In genomic region chr16:37962696-37963095, GRCm38 (mm10) we compare ENCODE assay signal across 6 mouse cellular contexts. TPM values are rescaled to one million over a fixed set of nuclear protein-coding genes. Genes with fewer than 3 reads are reported as not detected.
DNase-seq lines count a peak whose midpoint lies in the region; ATAC-seq lines count a peak whose summit lies in the region.
"Not testable (repeated sequence)": the region's sequence is repeated elsewhere in the genome, so short reads cannot be mapped to it uniquely, and the experiment has no call there.

No protein-coding gene starts in this region.

- peak overlapping the region; percentile 86; the same call in 1 of the 2 replicates for H3K27ac ChIP-seq in hindbrain, embryonic 10.5 days
- peak overlapping the region; percentile 68; the same call in 1 of the 2 replicates for H3K27ac ChIP-seq in hindbrain, embryonic 15.5 days (replicated peaks)
- peak overlapping the region; percentile 70; the same call in 1 of the 2 replicates for H3K27ac ChIP-seq in kidney, embryonic 15.5 days
- not testable (repeated sequence) for H3K27ac ChIP-seq in midbrain, embryonic 11.5 days (ENCODE audit: low read depth, low read length)
- peak overlapping the region; percentile 90 for H3K27ac ChIP-seq in neural tube, embryonic 11.5 days (ENCODE audit: low read depth, low read length)
- peak overlapping the region; percentile 71; the same call in 1 of the 2 replicates for H3K27ac ChIP-seq in neural tube, embryonic 15.5 days (replicated peaks)

- H3K9ac ChIP-seq in hindbrain, embryonic 15.5 days; kidney, embryonic 15.5 days; midbrain, embryonic 11.5 days (ENCODE audit: low read length); neural tube, embryonic 11.5 days (ENCODE audit: low read length); neural tube, embryonic 15.5 days (replicated peaks): not testable (repeated sequence)

- not testable (repeated sequence) for H3K27me3 ChIP-seq in hindbrain, embryonic 10.5 days (ENCODE audit: insufficient read depth, poor library complexity, severe bottlenecking); hindbrain, embryonic 15.5 days; kidney, embryonic 15.5 days; midbrain, embryonic 11.5 days (ENCODE audit: control insufficient read depth, insufficient read depth, low read length); neural tube, embryonic 11.5 days (ENCODE audit: control insufficient read depth, insufficient read depth, low read length); neural tube, embryonic 15.5 days (replicated peaks)

- WGBS in hindbrain, embryonic 10.5 days = 83% methylated on average over 4 of the region's 4 CpGs
- WGBS in hindbrain, embryonic 15.5 days = 82% methylated on average over 4 of the region's 4 CpGs
- WGBS in kidney, embryonic 15.5 days = 82% methylated on average over 4 of the region's 4 CpGs
- 90% methylated on average over 4 of the region's 4 CpGs for WGBS in midbrain, embryonic 11.5 days
- 82% methylated on average over 4 of the region's 4 CpGs for WGBS in neural tube, embryonic 11.5 days
- 86% methylated on average over 4 of the region's 4 CpGs for WGBS in neural tube, embryonic 15.5 days

- DNase-seq in hindbrain, embryonic 10.5 days (ENCODE audit: low spot score); neural tube, embryonic 11.5 days (ENCODE audit: low spot score): not testable (repeated sequence)
- DNase-seq in midbrain, embryonic 11.5 days (ENCODE audit: low spot score, missing footprints) = peak; percentile 60

- H3K4me1 ChIP-seq in hindbrain, embryonic 10.5 days (replicated peaks) = peaks cover 28% of the 10 kb centered on the region
- peaks cover 22% of the 10 kb centered on the region for H3K4me1 ChIP-seq in hindbrain, embryonic 15.5 days (replicated peaks)
- H3K4me1 ChIP-seq in kidney, embryonic 15.5 days = peaks cover 25% of the 10 kb centered on the region
- peaks cover 20% of the 10 kb centered on the region for H3K4me1 ChIP-seq in midbrain, embryonic 11.5 days (ENCODE audit: control insufficient read depth, insufficient read depth, low read length)
- H3K4me1 ChIP-seq in neural tube, embryonic 11.5 days (ENCODE audit: control insufficient read depth, insufficient read depth, low read length) = peaks cover 22% of the 10 kb centered on the region
- H3K4me1 ChIP-seq in neural tube, embryonic 15.5 days = peaks cover 21% of the 10 kb centered on the region

- H3K4me2 ChIP-seq in hindbrain, embryonic 15.5 days = 0 out of 2 replicates have a peak overlapping the region, but pooled peaks have one; percentile 31
- H3K4me2 ChIP-seq in kidney, embryonic 15.5 days; midbrain, embryonic 11.5 days; neural tube, embryonic 11.5 days (ENCODE audit: low read depth); neural tube, embryonic 15.5 days: not testable (repeated sequence)

- H3K36me3 ChIP-seq in hindbrain, embryonic 10.5 days; hindbrain, embryonic 15.5 days; kidney, embryonic 15.5 days; midbrain, embryonic 11.5 days (ENCODE audit: control insufficient read depth, insufficient read depth, low read length); neural tube, embryonic 11.5 days (ENCODE audit: control insufficient read depth, insufficient read depth, low read length); neural tube, embryonic 15.5 days: not testable (repeated sequence)

- not testable (repeated sequence) for ATAC-seq in hindbrain, embryonic 15.5 days (ENCODE audit: low FRiP score, low read depth); kidney, embryonic 15.5 days (replicated peaks; ENCODE audit: low FRiP score); midbrain, embryonic 11.5 days (ENCODE audit: low FRiP score); neural tube, embryonic 11.5 days (ENCODE audit: insufficient read depth, low FRiP score, low TSS enrichment); neural tube, embryonic 15.5 days (ENCODE audit: low FRiP score)

- not testable (repeated sequence) for H3K4me3 ChIP-seq in hindbrain, embryonic 10.5 days; hindbrain, embryonic 15.5 days; kidney, embryonic 15.5 days (replicated peaks); midbrain, embryonic 11.5 days (ENCODE audit: low read depth, low read length); neural tube, embryonic 11.5 days (ENCODE audit: low read depth, low read length); neural tube, embryonic 15.5 days (replicated peaks)

- H3K9me3 ChIP-seq in hindbrain, embryonic 10.5 days; hindbrain, embryonic 15.5 days; kidney, embryonic 15.5 days (replicated peaks); midbrain, embryonic 11.5 days (ENCODE audit: control insufficient read depth, low read length); neural tube, embryonic 11.5 days (ENCODE audit: control insufficient read depth, low read length); neural tube, embryonic 15.5 days (replicated peaks): not testable (repeated sequence)

RNA-seq across cellular contexts. Expression of gene Gpr156, which starts 46.4 kb away (rescaled TPM):
- 2.1 and 4.5 TPM in 2 replicates for polyA plus RNA-seq in hindbrain, embryonic 10.5 days (2016; fragmentation: Nextera tagmentation; extraction: Ambion mirVana)
- 3.3 and 5.7 TPM in 2 replicates for polyA plus RNA-seq in hindbrain, embryonic 15.5 days (2015; fragmentation: Nextera tagmentation; extraction: Ambion mirVana)
- polyA plus RNA-seq in kidney, embryonic 15.5 days (2015; fragmentation: Nextera tagmentation; extraction: Ambion mirVana) = 0.86 and 1.2 TPM in 2 replicates
- polyA plus RNA-seq in midbrain, embryonic 11.5 days (2014; fragmentation: Nextera tagmentation; extraction: Ambion mirVana) = 3.4 and 4.2 TPM in 2 replicates
- polyA plus RNA-seq in neural tube, embryonic 11.5 days (2014; fragmentation: Nextera tagmentation; extraction: Ambion mirVana) = 7.1 and 7.8 TPM in 2 replicates
- 3.3 and 4.0 TPM in 2 replicates for polyA plus RNA-seq in neural tube, embryonic 15.5 days (2015; fragmentation: Nextera tagmentation; extraction: Ambion mirVana)
